Mouse (Mus musculus) liver, adult 2 months (tissue): ENCODE results near the gene Cdhr4.

Experiments
- CTCF ChIP-seq: fragments of 200-500 bp; IDR thresholded peaks from 2 replicates; pipeline ENCODE4 v1.5.1; 2011; ENCODE audit warnings: low read depth, low read length, control low read depth
- POLR2A ChIP-seq: fragments of 200-500 bp; IDR thresholded peaks from 2 replicates; pipeline ENCODE4 v1.6.1; 2011; ENCODE audit warnings: low read length, control low read depth; ENCODE audit not compliant: insufficient read depth; ENCODE audit errors: extremely low read depth

GRCm38 (mm10) chr9:107995513-107995912 is 3.2 kb downstream of the Cdhr4 start:
- TF ChIP-seq CTCF, result no peak
- TF ChIP-seq POLR2A, result no peak
